Mouse (Mus musculus): ENCODE measurements around the gene Mmrn2. TPM values are rescaled to one million over a fixed set of nuclear protein-coding genes. Genes with fewer than 3 reads are reported as not detected.
"Not testable (repeated sequence)": the region's sequence is repeated elsewhere in the genome, so short reads cannot be mapped to it uniquely, and the experiment has no call there.

The Mmrn2 gene
- total RNA-seq, 4 experiments from 2014 or later = 4.8 to 6.0 (median 5.0) TPM

- peak in 1 of 2 experiments; percentile 79 for DNase-seq (ENCODE audit: low spot score in 2 of 2)
Observed at GRCm38 (mm10) chr14:34401135-34401534, 25.9 kb downstream of the Mmrn2 start.

DNA sequence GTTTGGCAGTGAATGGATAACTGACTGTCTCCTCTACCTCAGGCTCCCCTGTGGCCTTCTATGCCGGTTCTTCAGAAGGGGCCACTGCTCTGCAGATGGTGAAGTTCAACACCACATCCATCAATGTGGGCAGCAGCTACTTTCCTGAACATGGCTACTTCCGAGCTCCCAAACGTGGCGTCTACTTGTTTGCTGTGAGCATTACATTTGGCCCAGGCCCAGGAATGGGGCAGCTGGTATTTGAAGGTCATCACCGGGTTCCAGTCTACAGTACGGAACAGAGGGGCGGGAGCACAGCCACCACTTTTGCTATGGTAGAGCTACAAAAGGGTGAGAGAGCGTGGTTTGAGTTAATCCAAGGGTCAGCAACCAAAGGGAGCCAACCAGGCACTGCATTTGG, 27.6 kb downstream of the Mmrn2 start:
- no peak for DNase-seq (ENCODE audit: low spot score in 2 of 2)

DNA sequence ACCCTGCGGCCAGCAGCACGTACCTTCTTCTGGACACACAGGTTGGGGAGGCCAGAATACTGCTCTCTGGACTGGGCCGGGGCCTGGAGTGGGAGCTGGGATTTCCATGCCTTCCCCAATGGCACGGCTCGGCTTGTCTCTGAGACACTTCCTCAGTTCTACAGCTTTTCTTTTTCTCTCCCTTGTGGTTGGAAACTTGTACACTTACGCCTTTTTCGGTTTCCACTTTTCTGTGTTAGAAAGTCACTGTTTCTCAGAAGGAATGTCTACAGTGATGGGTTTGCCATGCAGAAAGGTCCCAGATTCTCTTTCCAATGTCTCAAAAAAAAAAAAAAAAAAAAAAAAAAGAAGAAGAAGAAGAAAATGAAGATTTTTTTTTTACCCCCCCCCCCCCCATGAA, 28.2 kb downstream of the Mmrn2 start:
- DNase-seq (ENCODE audit: low spot score in 2 of 2) = no peak

GRCm38 (mm10) chr14:34410716-34411115, 35.5 kb downstream of the Mmrn2 start:
- DNase-seq (ENCODE audit: low spot score in 2 of 2) = no peak

DNA sequence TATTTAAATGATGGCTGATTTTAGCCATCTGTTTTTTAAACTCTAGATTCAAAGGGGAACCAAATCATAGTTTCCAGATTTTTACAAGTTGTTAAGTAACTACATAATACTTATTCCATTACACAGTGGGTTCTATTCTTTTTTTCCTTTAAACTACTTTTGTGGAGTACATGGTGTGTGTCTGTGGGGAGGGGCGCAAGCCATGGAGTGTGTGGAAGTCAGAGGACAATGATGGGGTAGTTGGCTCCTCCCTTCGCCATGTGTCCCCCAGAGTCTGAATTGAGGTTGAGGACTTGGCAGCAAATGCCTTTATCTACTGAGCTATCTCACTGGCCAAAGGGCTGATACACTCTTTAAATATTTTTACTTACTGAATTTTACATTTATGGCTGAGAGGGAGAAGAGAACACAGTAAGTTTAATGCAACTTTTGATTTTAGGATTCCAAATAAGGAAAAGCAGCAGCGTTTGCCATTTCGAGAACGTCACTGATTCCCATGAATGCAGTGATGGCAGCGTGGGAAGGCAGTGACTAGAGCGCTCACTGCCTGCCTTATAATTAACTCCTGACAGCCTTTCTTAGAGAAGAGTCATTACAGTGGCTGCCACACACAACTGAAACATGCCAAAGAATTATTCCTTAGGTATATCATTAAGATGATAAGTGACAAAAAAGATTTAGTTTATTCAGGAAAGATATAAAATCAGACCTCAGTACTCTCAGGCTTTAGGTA, 37.1 kb downstream of the Mmrn2 start:
- no peak for DNase-seq (ENCODE audit: low spot score in 2 of 2)

- DNase-seq (ENCODE audit: low spot score in 2 of 2) = not testable (repeated sequence)
Observed at GRCm38 (mm10) chr14:34416946-34417345, 41.7 kb downstream of the Mmrn2 start.

DNA sequence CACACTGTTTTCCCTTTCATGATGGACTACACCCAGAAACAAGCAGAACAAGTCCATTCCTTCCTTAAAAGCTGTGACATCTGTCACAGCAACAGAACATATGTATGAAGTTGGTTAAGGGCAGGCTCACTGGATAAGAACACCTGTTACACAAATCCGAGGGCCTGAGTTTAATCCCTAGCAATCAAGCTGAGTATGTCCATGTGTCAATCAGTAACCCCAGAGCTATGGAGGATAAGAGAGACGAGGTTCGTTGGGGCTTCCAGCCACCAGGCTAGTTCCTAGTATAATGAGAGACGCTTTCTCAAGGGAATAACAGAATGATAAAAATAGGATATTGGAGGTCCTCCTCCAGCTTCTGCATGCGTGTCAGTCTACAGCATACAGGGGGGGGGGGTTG, 42.2 kb downstream of the Mmrn2 start:
- no peak for DNase-seq (ENCODE audit: low spot score in 2 of 2)

GRCm38 (mm10) chr14:34421078-34421477, 45.8 kb downstream of the Mmrn2 start:
- DNase-seq (ENCODE audit: low spot score in 2 of 2) = no peak

DNA sequence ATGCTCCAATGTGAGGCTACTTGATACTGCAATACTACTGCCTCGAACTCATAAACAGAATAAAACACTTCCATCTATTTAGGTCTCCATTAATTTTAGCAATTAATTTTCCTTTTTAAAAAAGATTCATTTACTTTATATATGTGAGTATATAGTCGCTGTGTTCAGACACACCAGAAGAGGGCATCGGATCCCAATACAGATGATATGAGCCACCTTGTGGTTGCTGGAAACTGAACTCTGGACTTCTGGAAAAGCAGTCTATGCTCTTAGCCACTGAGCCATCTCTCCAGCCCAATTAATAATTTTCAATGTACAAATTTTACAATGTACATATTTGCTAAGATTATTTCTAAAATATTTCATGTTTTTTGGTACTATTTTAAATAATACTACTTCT, 53.0 kb downstream of the Mmrn2 start:
- no peak for DNase-seq (ENCODE audit: low spot score in 2 of 2)

DNA sequence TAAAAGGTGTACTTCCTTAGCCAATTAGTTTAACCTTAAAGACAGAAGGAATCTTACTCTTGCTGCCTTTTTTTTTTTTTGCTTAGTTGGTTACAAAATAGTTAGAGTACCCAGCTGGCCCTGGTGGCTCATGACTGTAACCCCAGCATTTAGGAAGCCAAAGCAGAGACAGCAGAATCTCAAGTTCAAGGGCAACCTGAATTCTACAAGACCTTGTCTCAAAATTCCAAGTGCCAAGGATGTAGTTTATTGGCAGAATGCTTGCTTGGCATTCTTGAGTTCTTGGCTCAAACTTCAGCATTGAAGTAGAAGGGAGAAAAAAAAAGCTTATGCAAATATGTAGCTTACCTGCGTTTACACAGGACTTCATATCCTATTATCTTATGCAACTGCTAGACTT, 53.8 kb downstream of the Mmrn2 start:
- DNase-seq (ENCODE audit: low spot score in 2 of 2) = no peak

DNA sequence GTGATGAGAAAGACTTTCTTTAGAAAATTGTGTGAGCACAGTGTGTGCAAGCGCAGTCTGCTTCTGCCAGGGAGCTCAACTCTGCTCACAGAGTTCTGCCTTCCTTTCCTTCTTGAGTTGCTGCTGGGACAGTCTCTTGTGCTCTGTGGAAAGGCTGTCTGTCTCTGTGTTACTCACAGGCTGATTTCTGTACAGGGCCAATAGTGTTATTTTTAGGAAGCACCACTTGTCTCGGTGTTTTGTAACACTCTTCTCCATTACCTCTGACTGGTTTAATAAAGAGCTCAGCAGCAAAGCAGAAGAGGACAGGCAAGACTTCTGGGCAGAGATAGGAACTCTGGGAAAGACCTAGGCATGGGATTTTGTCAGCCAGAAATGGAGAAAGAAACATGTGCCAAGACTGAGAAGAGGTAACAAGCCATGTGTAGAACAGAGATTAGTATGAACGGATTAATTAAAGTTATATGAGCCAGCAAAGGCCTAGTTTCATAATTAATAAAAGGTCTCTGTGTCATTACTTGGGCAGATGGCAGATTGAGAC, 65.3 kb downstream of the Mmrn2 start:
- no peak for DNase-seq (ENCODE audit: low spot score in 2 of 2)

DNA sequence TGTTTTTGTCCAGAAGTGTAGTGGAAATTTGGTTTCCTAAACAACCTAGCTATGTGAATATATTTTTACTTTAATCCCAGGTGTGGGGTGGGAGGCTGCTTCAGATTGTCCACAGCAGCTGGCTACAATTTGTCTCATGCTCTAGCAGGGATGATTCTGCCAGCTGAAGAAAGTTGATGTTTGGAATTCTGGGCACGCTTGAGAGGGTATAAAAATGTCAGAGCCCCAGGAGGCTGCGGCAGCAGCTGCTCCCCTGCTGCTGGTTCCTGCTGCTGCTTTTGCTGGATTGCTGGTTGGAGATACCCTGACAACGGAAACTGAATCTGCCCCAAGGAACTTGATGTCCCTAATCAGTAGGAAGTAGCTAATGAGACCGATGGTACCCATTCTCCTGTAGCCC, 67.3 kb downstream of the Mmrn2 start:
- DNase-seq (ENCODE audit: low spot score in 2 of 2) = no peak

GRCm38 (mm10) chr14:34444368-34444767, 69.1 kb downstream of the Mmrn2 start:
- no peak for DNase-seq (ENCODE audit: low spot score in 2 of 2)

- DNase-seq (ENCODE audit: low spot score in 2 of 2) = no peak
Observed at GRCm38 (mm10) chr14:34444924-34445323, 69.7 kb downstream of the Mmrn2 start.

GRCm38 (mm10) chr14:34445348-34445747, 70.1 kb downstream of the Mmrn2 start:
- DNase-seq (ENCODE audit: low spot score in 2 of 2) = no peak

DNA sequence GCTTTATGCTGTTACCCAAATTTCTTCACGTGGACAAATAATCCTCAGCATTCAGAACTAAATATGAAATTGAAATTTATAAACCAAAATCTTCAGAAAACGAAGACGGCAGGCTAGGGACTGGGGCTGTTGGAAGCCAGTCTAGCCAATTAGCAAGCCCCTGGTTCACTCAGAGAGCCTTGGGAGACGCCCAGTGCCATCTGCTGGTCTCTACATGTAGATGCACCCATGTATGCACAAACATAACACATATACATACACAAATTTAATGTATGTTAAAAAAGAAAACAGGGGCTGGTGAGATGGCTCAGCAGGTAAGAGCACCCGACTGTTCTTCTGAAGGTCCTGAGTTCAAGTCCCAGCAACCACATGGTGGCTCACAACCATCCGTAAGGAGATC, 71.4 kb downstream of the Mmrn2 start:
- no peak for DNase-seq (ENCODE audit: low spot score in 2 of 2)

- DNase-seq (ENCODE audit: low spot score in 2 of 2) = no peak
Observed at GRCm38 (mm10) chr14:34447659-34448058, 72.4 kb downstream of the Mmrn2 start.

DNA sequence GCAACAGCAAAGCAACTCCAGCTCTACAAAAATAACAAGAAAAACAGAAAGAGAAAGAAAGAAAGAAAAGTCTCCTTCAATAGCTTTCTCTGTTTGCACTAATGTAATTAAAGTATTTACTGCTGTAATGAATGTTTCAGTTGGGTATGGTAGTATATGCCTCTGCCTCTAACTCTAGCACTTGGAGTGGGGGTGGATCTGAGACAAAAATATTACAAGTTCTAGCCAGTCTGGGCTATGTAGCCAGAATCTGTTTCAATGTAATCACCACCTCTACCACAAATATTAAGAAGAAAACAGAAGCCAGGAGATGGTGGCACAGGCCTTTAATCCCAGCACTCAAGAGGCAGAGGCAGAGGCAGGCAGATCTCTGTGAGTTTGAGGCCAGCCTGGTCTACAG, 73.1 kb downstream of the Mmrn2 start:
- no peak for DNase-seq (ENCODE audit: low spot score in 2 of 2)

GRCm38 (mm10) chr14:34449807-34450206, 74.5 kb downstream of the Mmrn2 start:
- no peak for DNase-seq (ENCODE audit: low spot score in 2 of 2)

- DNase-seq (ENCODE audit: low spot score in 2 of 2) = no peak
Observed at GRCm38 (mm10) chr14:34450451-34450850, 75.2 kb downstream of the Mmrn2 start.

DNA sequence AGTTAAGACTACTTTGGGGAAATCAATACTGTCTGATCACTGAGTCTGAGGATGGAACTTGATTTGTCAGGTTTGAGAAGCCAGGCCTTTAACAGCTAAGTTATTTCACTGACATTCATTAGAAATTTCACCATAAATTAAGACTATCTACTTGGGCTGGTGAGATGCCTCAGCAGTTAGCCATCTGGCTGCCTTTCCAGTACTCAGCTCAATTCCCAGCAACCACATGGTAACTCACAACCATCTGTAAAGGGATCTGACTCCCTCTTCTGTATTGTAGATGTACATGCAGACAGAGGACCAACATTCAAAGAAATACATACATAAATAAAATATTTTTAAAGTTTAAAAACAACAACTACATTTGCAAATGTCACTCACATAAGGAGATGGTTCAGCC, 76.6 kb downstream of the Mmrn2 start:
- no peak for DNase-seq (ENCODE audit: low spot score in 2 of 2)

GRCm38 (mm10) chr14:34453648-34454047, 78.4 kb downstream of the Mmrn2 start:
- DNase-seq (ENCODE audit: low spot score in 2 of 2) = no peak
